8 mouse cellular contexts compared by ENCODE assay signal in the genomic region with DNA sequence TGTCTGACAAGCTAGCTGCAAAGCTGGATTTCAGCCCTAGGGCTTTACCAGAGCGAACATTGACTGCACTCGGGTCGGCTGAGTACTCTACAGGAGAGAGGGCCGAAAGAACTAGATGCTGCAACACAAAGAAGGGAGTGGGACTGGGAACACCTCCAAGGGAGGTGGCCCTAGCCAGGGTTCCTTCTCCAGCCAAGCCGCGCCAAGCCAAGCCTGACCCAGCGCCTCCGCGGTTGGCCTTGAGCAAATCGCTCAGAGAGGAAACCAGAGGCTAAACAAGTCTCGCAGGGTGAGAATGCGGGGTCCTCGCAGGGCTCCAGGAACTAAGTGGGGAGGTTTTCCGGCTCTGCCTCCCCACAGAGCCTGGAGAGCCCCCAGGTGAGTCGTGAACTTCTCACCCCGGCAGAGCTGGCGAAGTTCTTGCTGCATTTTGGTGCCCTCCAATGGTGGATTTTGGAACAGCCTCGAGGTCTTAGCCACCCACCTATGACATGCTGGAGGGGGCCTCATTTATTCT. TPM values are rescaled to one million over a fixed set of nuclear protein-coding genes. Genes with fewer than 3 reads are reported as not detected.
A peak's percentile ranks its signal among the peaks of the same experiment; 100 is the strongest.
DNase-seq lines count a peak whose midpoint lies in the region; ATAC-seq lines count a peak whose summit lies in the region.

No protein-coding gene starts in this region.

- H3K27ac ChIP-seq in embryonic facial prominence, embryonic 14.5 days (replicated peaks; ENCODE audit: low read depth, low read length), result peak overlapping the region; percentile 47; the same call in 1 of the 2 replicates
- peak overlapping the region; percentile 46; the same call in 1 of the 2 replicates for H3K27ac ChIP-seq in heart, embryonic 11.5 days (ENCODE audit: low read depth, low read length)
- H3K27ac ChIP-seq in kidney, embryonic 15.5 days, result peak overlapping the region; percentile 80
- H3K27ac ChIP-seq in liver, embryonic 13.5 days, result no peak overlapping the region
- 0 out of 2 replicates have a peak overlapping the region, but pooled peaks have one; percentile 34 for H3K27ac ChIP-seq in neural tube, embryonic 11.5 days (ENCODE audit: low read depth, low read length)
- H3K27ac ChIP-seq in stomach, embryonic 16.5 days (ENCODE audit: low read length), result 0 out of 2 replicates have a peak overlapping the region, but pooled peaks have one; percentile 9

- 3% methylated on average over 18 of the region's 18 CpGs for WGBS in embryonic facial prominence, embryonic 14.5 days
- WGBS in heart, embryonic 11.5 days (ENCODE audit: insufficient replicate concordance), result 3% methylated on average over 18 of the region's 18 CpGs
- WGBS in kidney, embryonic 15.5 days, result 3% methylated on average over 18 of the region's 18 CpGs
- 5% methylated on average over 18 of the region's 18 CpGs for WGBS in liver, embryonic 13.5 days (ENCODE audit: insufficient replicate concordance)
- WGBS in neural tube, embryonic 11.5 days, result 4% methylated on average over 17 of the region's 18 CpGs
- 3% methylated on average over 18 of the region's 18 CpGs for WGBS in stomach, embryonic 16.5 days

- peak; percentile 94 for ATAC-seq in embryonic facial prominence, embryonic 14.5 days (ENCODE audit: low read depth)
- 0 out of 2 replicates have a peak, but pooled peaks have one; percentile 35 for ATAC-seq in heart, embryonic 11.5 days (replicated peaks; ENCODE audit: insufficient number of reproducible peaks, low FRiP score, low TSS enrichment)
- peak; percentile 91 for ATAC-seq in kidney, embryonic 15.5 days (replicated peaks; ENCODE audit: low FRiP score)
- ATAC-seq in liver, embryonic 13.5 days (ENCODE audit: low read depth), result no peak
- ATAC-seq in neural tube, embryonic 11.5 days (ENCODE audit: insufficient read depth, low FRiP score, low TSS enrichment), result peak; percentile 45; the same call in 1 of the 2 replicates
- ATAC-seq in stomach, embryonic 16.5 days (ENCODE audit: insufficient read depth, low FRiP score), result peak; percentile 86

- peak; percentile 76 for DNase-seq in A20 (ENCODE audit: low read depth, low spot score)
- DNase-seq in adrenal gland, postnatal 4 days (ENCODE audit: low spot score in 2 of 2), result peak; percentile 27 to 42
- DNase-seq in embryonic facial prominence, embryonic 14.5 days (ENCODE audit: low spot score), result peak; percentile 88
- peak; percentile 2 for DNase-seq in liver, embryonic 13.5 days
- peak; percentile 85 for DNase-seq in neural tube, embryonic 11.5 days (ENCODE audit: low spot score)

- peak overlapping the region; percentile 64 for H3K4me2 ChIP-seq in embryonic facial prominence, embryonic 14.5 days (ENCODE audit: low read depth, low read length)
- peak overlapping the region; percentile 76 for H3K4me2 ChIP-seq in heart, embryonic 11.5 days
- H3K4me2 ChIP-seq in kidney, embryonic 15.5 days, result peak overlapping the region; percentile 75
- peak overlapping the region; percentile 59 for H3K4me2 ChIP-seq in liver, embryonic 13.5 days
- peak overlapping the region; percentile 64 for H3K4me2 ChIP-seq in neural tube, embryonic 11.5 days (ENCODE audit: low read depth)
- peak overlapping the region; percentile 65 for H3K4me2 ChIP-seq in stomach, embryonic 16.5 days (ENCODE audit: low read depth, low read length)

- peak overlapping the region; percentile 56 for H3K9ac ChIP-seq in embryonic facial prominence, embryonic 14.5 days (ENCODE audit: low read depth, low read length)
- peak overlapping the region; percentile 63; the same call in 1 of the 2 replicates for H3K9ac ChIP-seq in heart, embryonic 11.5 days (ENCODE audit: low read depth, low read length)
- H3K9ac ChIP-seq in kidney, embryonic 15.5 days, result peak overlapping the region; percentile 32; the same call in 1 of the 2 replicates
- H3K9ac ChIP-seq in liver, embryonic 13.5 days, result no peak overlapping the region
- peak overlapping the region; percentile 39 for H3K9ac ChIP-seq in neural tube, embryonic 11.5 days (ENCODE audit: low read length)
- peak overlapping the region; percentile 66 for H3K9ac ChIP-seq in stomach, embryonic 16.5 days (ENCODE audit: low read length)

- peaks cover 5% of the 10 kb centered on the region for H3K4me1 ChIP-seq in embryonic facial prominence, embryonic 14.5 days (ENCODE audit: control insufficient read depth, insufficient read depth, low read length)
- H3K4me1 ChIP-seq in heart, embryonic 11.5 days (ENCODE audit: control insufficient read depth, insufficient read depth, low read length), result peaks cover 8% of the 10 kb centered on the region; the same call in 1 of the 2 replicates
- peaks cover 31% of the 10 kb centered on the region for H3K4me1 ChIP-seq in kidney, embryonic 15.5 days
- no peaks in the 10 kb centered on the region for H3K4me1 ChIP-seq in liver, embryonic 13.5 days (replicated peaks)
- peaks cover 8% of the 10 kb centered on the region for H3K4me1 ChIP-seq in neural tube, embryonic 11.5 days (ENCODE audit: control insufficient read depth, insufficient read depth, low read length)
- H3K4me1 ChIP-seq in stomach, embryonic 16.5 days (ENCODE audit: control insufficient read depth, insufficient read depth, low read length), result peaks cover 6% of the 10 kb centered on the region

- no peaks in the 10 kb centered on the region for H3K27me3 ChIP-seq in embryonic facial prominence, embryonic 14.5 days (replicated peaks; ENCODE audit: control insufficient read depth, insufficient read depth, low read length)
- no peaks in the 10 kb centered on the region for H3K27me3 ChIP-seq in heart, embryonic 11.5 days (ENCODE audit: control insufficient read depth, insufficient read depth, low read length)
- no peaks in the 10 kb centered on the region for H3K27me3 ChIP-seq in kidney, embryonic 15.5 days
- 0 out of 2 replicates have a peak, but pooled peaks cover 4% of the 10 kb centered on the region for H3K27me3 ChIP-seq in liver, embryonic 13.5 days
- H3K27me3 ChIP-seq in neural tube, embryonic 11.5 days (ENCODE audit: control insufficient read depth, insufficient read depth, low read length), result no peaks in the 10 kb centered on the region
- no peaks in the 10 kb centered on the region for H3K27me3 ChIP-seq in stomach, embryonic 16.5 days (ENCODE audit: control insufficient read depth, insufficient read depth, low read length)

- no peaks in the 10 kb centered on the region for H3K36me3 ChIP-seq in embryonic facial prominence, embryonic 14.5 days (ENCODE audit: control insufficient read depth, insufficient read depth, low read length)
- H3K36me3 ChIP-seq in heart, embryonic 11.5 days (ENCODE audit: control insufficient read depth, insufficient read depth, low read length), result no peaks in the 10 kb centered on the region
- no peaks in the 10 kb centered on the region for H3K36me3 ChIP-seq in kidney, embryonic 15.5 days
- H3K36me3 ChIP-seq in liver, embryonic 13.5 days, result no peaks in the 10 kb centered on the region
- H3K36me3 ChIP-seq in neural tube, embryonic 11.5 days (ENCODE audit: control insufficient read depth, insufficient read depth, low read length), result no peaks in the 10 kb centered on the region
- H3K36me3 ChIP-seq in stomach, embryonic 16.5 days (ENCODE audit: control insufficient read depth, insufficient read depth, low read length), result no peaks in the 10 kb centered on the region

- H3K4me3 ChIP-seq in embryonic facial prominence, embryonic 14.5 days (ENCODE audit: low read depth, low read length), result peak overlapping the region; percentile 35
- peak overlapping the region; percentile 34 for H3K4me3 ChIP-seq in heart, embryonic 11.5 days (ENCODE audit: low read depth, low read length)
- H3K4me3 ChIP-seq in kidney, embryonic 15.5 days (replicated peaks), result peak overlapping the region; percentile 39
- H3K4me3 ChIP-seq in liver, embryonic 13.5 days (replicated peaks), result peak overlapping the region; percentile 34
- peak overlapping the region; percentile 29 for H3K4me3 ChIP-seq in neural tube, embryonic 11.5 days (ENCODE audit: low read depth, low read length)
- peak overlapping the region; percentile 47 for H3K4me3 ChIP-seq in stomach, embryonic 16.5 days (replicated peaks; ENCODE audit: low read length)

- H3K9me3 ChIP-seq in embryonic facial prominence, embryonic 14.5 days (ENCODE audit: control insufficient read depth, low read length), result no peaks in the 10 kb centered on the region
- 0 out of 2 replicates have a peak, but pooled peaks cover under 1% of the 10 kb centered on the region for H3K9me3 ChIP-seq in heart, embryonic 11.5 days (replicated peaks; ENCODE audit: control insufficient read depth, low read length)
- no peaks in the 10 kb centered on the region for H3K9me3 ChIP-seq in kidney, embryonic 15.5 days (replicated peaks)
- H3K9me3 ChIP-seq in liver, embryonic 13.5 days (replicated peaks), result no peaks in the 10 kb centered on the region
- H3K9me3 ChIP-seq in neural tube, embryonic 11.5 days (ENCODE audit: control insufficient read depth, low read length), result no peaks in the 10 kb centered on the region
- no peaks in the 10 kb centered on the region for H3K9me3 ChIP-seq in stomach, embryonic 16.5 days (replicated peaks; ENCODE audit: control insufficient read depth, low read length)

RNA-seq across cellular contexts. Expression of a gene that starts 48.0 kb away (rescaled TPM):
- total RNA-seq in adrenal gland, postnatal 4 days (2021), result not detected
- polyA plus RNA-seq in embryonic facial prominence, embryonic 14.5 days (2014; fragmentation: Nextera tagmentation; extraction: Ambion mirVana), result not detected in 2 replicates
- not detected in 2 replicates for polyA plus RNA-seq in heart, embryonic 11.5 days (2014; fragmentation: Nextera tagmentation; extraction: Ambion mirVana)
- polyA plus RNA-seq in kidney, embryonic 15.5 days (2015; fragmentation: Nextera tagmentation; extraction: Ambion mirVana), result not detected in 2 replicates
- not detected in 2 replicates for polyA plus RNA-seq in liver, embryonic 13.5 days (2015; fragmentation: Nextera tagmentation; extraction: Ambion mirVana)
- polyA plus RNA-seq in neural tube, embryonic 11.5 days (2014; fragmentation: Nextera tagmentation; extraction: Ambion mirVana), result not detected in 2 replicates
- polyA plus RNA-seq in stomach, embryonic 16.5 days (2015; fragmentation: Nextera tagmentation; extraction: Ambion mirVana), result not detected in 2 replicates

Comparison
In these comparisons a context has a peak if more than half of its experiments do, and no peak if none do; other contexts are left out.
1. DNase-seq: peak in every context shown above with its lines; median percentile 88 in embryonic facial prominence, embryonic 14.5 days; 85 in neural tube, embryonic 11.5 days; 76 in A20; 34 in adrenal gland, postnatal 4 days; 2 in liver, embryonic 13.5 days.